Mouse (Mus musculus) cerebral cortex, adult 2 months (tissue): ENCODE measurements around the gene Aqp11.

Source experiments
- WGBS: fragments of 180-500 bp; shearing (Covaris S2); methylation state at CpG from one replicate; pipeline ENCODE4 v1.1.7; 2018; 5-methylcytosine and 5-hydroxymethylcytosine counted together

Aqp11 gene

GRCm38 (mm10) chr7:97747787-97748497 is 9.9 kb upstream of the Aqp11 start:
- WGBS, result 22% methylated on average over 28 of the region's 28 CpGs

- WGBS, result 77% methylated on average over 4 of the region's 4 CpGs
Measured at GRCm38 (mm10) chr7:97747176-97747707, 9.2 kb upstream of the Aqp11 start.

- 11% methylated on average over 3 of the region's 3 CpGs for WGBS
Measured at GRCm38 (mm10) chr7:97745299-97745698, 7.2 kb upstream of the Aqp11 start.

GRCm38 (mm10) chr7:97741756-97742291 is 3.7 kb upstream of the Aqp11 start:
- 21% methylated on average over 1 of the region's 1 CpGs for WGBS

- 70% methylated on average over 10 of the region's 10 CpGs for WGBS
Measured at GRCm38 (mm10) chr7:97740948-97741347, 2.9 kb upstream of the Aqp11 start.

GRCm38 (mm10) chr7:97737256-97737637 is 842 bp downstream of the Aqp11 start:
- 8% methylated on average over 12 of the region's 12 CpGs for WGBS

- WGBS, result 54% methylated on average over 4 of the region's 4 CpGs
Measured at GRCm38 (mm10) chr7:97735886-97736420, 2.1 kb downstream of the Aqp11 start.

- WGBS, result 75% methylated on average over 8 of the region's 8 CpGs
Measured at GRCm38 (mm10) chr7:97735021-97735420, 3.1 kb downstream of the Aqp11 start.

- 93% methylated on average over 5 of the region's 5 CpGs for WGBS
Measured at GRCm38 (mm10) chr7:97733606-97734005, 4.5 kb downstream of the Aqp11 start.

- WGBS, result 69% methylated on average over 3 of the region's 3 CpGs
Measured at GRCm38 (mm10) chr7:97730427-97730826, 7.7 kb downstream of the Aqp11 start.

- 62% methylated on average over 14 of the region's 14 CpGs for WGBS
Measured at GRCm38 (mm10) chr7:97728666-97729614, 9.1 kb downstream of the Aqp11 start.

GRCm38 (mm10) chr7:97726778-97727177 is 11.3 kb downstream of the Aqp11 start:
- WGBS, result 85% methylated on average over 7 of the region's 7 CpGs

GRCm38 (mm10) chr7:97726080-97726479 is 12.0 kb downstream of the Aqp11 start:
- WGBS, result 84% methylated on average over 7 of the region's 7 CpGs

GRCm38 (mm10) chr7:97725401-97725800 is 12.7 kb downstream of the Aqp11 start:
- WGBS, result 96% methylated on average over 6 of the region's 6 CpGs

- WGBS, result 79% methylated on average over 11 of the region's 11 CpGs
Measured at GRCm38 (mm10) chr7:97723646-97724538, 14.2 kb downstream of the Aqp11 start.

- 55% methylated on average over 7 of the region's 7 CpGs for WGBS
Measured at GRCm38 (mm10) chr7:97722278-97722918, 15.7 kb downstream of the Aqp11 start.

- WGBS, result 69% methylated on average over 5 of the region's 5 CpGs
Measured at GRCm38 (mm10) chr7:97720109-97720508, 18.0 kb downstream of the Aqp11 start.

GRCm38 (mm10) chr7:97719078-97719477 is 19.0 kb downstream of the Aqp11 start:
- WGBS, result 50% methylated on average over 5 of the region's 5 CpGs

GRCm38 (mm10) chr7:97717326-97717725 is 20.8 kb downstream of the Aqp11 start:
- 76% methylated on average over 1 of the region's 1 CpGs for WGBS

- WGBS, result 97% methylated on average over 5 of the region's 5 CpGs
Measured at GRCm38 (mm10) chr7:97714651-97715050, 23.4 kb downstream of the Aqp11 start.
